Mouse (Mus musculus) adrenal gland, postnatal 36 days (tissue): ENCODE results near the gene Hmga1. TPM values are rescaled to one million over a fixed set of nuclear protein-coding genes. Genes with fewer than 3 reads are reported as not detected.

Experiments
- DNase-seq, 2 experiments: peaks; one replicate each; pipeline ENCODE4 v3.0.0; 2021; ENCODE audit warnings: mixed read lengths in 1 of 2
- long read RNA-seq, 2 experiments: library from polyadenylated mRNA; stranded (forward); transcript quantifications; one replicate each; pipeline ENCODE4 v2.0.0; 2021; ENCODE audit warnings: borderline sequencing depth in 2 of 2
- total RNA-seq, 2 experiments: library from RNA; stranded (reverse); gene quantifications; 2 replicates each; pipeline ENCODE4 v1.2.3; 2021

The Hmga1 gene
- total RNA-seq: 10 to 100 TPM; 16.1 to 19.4 TPM
- long read RNA-seq, experiment 1, partial matches to known transcripts: 5 of 13 reads
- long read RNA-seq, experiment 1, other reads (novel, unspliced or antisense): 0 of 13 reads
- long read RNA-seq, experiment 2, partial matches to known transcripts: 0 of 5 reads
- long read RNA-seq, experiment 2, other reads (novel, unspliced or antisense): 1 of 5 reads

GRCm38 (mm10) chr17:27556315-27557011, at the start of gene Hmga1:
TSS of gene Hmga1 (plus strand) at chr17:27556497.
- peak; percentile 89 to 95 for DNase-seq

DNA sequence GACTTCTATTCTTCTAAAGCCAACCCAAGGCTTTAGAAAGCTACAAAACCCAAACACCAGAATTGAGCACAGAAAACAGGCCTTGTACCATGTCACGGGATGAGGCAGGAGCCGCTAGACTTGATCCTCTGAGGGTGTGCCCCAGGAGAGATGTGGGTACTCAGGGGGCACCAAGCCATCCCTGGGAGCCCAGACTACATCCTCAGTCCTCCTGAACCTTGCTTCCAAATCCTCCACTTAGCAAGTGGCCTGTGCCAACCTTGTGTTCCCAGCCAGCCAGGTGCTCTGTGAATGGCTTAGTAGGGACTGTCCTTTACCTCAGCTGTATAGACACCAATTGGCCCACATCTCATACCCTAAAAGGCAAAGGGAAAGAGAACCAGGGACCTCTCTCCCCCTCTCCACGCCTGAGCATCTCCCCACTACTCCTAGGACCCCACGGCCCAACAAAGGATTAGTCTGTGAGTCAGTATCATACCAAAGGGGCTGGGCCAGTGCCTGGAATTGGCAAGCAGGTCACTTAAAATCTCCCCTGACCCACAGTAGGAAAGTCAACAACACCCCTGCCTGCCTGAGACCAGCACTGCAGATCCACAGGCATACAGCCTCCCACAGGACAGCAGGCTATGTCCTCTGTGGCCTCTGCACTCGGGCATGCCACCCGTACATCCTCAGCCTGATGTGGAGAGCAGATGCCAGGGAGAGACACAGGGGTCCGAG, 49.3 kb upstream of the Hmga1 start:
- no peak for DNase-seq

DNA sequence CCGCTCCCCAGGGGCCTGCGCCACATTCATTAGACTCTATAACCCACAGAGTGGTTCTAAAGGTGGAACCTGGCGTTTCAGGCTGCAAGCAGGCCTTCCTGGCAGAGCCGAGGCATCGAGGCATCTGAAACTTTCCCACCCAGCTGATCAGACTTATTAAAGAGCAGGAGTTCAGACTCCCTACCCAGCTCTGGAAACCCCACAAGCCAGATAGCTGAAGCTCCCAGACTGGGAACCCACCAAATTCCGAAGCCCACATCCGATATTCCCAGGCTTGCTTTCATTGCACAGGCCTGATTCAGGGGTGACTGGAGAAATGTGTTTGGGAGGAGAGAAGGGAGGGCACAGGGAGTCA, 48.7 kb upstream of the Hmga1 start:
- DNase-seq: no peak

- DNase-seq: no peak
Observed at GRCm38 (mm10) chr17:27508002-27508401, 48.3 kb upstream of the Hmga1 start.

- no peak for DNase-seq
Observed at GRCm38 (mm10) chr17:27508513-27508912, 47.8 kb upstream of the Hmga1 start.

DNA sequence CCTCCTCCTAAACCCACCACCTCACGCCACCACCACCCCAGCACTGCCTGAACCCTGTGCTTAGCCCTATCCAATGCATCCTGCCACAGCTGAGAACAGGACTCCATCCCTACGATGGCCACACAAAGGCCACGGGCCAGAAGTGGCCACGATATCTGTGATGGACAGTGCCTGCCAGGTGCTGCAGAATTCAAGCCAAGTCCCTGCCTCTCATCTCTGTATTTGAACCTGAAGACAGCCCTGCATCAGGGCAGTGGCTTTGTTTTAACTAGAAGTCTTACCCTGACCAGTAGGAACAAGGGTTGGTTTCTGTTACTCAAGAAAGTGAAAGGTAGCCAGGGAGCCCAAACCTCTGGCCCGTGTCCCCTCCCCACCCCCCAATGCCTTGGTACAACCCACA, 47.2 kb upstream of the Hmga1 start:
- no peak for DNase-seq

- DNase-seq: no peak
Observed at GRCm38 (mm10) chr17:27510258-27511124, 45.8 kb upstream of the Hmga1 start.

GRCm38 (mm10) chr17:27511125-27511735, 45.1 kb upstream of the Hmga1 start:
- DNase-seq: no peak

- peak in 1 of 2 experiments; percentile 17 for DNase-seq
Observed at GRCm38 (mm10) chr17:27511865-27512618, 44.3 kb upstream of the Hmga1 start.

- DNase-seq: peak; percentile 57 to 70
Observed at GRCm38 (mm10) chr17:27512619-27513161, 43.6 kb upstream of the Hmga1 start.

DNA sequence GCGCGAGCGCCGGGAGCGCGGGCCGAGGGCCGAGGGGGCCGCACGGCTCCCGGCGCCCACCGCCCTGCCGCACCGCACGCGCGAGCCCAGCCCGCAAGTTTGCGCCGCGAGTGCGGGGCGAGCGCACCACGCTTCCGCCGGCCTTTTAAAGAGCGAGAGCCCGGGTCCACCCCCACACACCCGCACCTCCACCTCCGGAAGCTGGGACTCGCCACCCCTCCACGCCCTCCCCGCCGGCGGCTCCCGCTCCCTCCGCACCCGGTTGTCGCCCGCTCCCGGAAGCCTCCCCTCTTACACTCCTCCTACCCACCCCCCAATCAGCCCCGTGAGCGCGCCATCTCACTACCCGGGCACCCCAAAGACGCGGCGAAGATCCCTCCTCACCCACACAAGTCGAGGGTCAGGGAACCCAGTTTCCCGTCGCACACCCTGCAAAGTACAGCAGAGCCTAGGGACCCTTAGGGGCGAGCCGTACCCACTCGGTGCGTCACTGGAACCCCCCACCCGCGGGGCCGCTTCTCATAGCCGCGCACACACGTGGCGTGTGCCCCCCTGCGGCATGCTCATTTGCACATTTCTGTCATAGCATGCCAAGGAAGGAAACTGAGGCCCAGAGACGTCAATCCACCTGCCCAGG, 42.9 kb upstream of the Hmga1 start:
- peak in 1 of 2 experiments; percentile 12 for DNase-seq

DNA sequence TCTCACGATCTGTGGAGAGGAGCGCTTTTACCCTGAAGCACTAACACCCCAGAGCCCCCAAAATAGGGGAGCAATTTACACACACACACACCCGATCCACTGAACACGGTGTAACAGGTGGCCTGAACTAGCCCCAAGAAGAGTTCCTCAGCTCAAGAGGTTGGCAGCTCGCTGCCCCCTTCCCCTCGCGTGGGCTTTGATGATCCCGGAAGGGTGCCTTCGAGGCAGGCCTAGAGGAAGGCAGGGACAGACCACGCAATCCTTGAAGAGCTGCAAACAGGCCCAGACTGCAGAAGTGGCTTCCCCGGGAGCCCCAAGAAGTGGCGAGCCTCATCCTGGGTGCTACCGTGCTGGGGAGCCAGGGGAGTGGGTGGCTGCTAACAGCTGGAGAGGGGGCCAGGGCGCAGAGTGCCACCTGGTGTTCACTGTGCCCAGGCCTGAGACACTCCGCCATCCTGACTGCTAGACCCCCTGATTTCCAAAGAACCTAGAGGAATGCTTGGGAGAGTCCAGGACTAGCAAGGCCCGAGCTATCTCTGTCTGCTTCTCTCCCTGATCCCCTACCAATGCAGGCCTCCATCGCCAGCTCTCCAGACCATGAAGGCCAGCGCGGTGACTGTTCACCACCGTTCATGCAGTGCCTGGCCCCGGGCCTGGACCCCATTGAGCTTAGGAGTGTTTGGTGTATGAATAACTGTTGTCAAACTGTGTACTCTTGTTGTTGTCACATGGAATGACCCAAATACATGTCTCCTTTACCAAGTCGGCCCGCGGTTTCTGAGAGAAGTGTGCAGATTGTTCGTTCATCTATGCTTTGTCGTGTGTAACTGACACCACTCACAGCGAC, 42.2 kb upstream of the Hmga1 start:
- DNase-seq: no peak

DNA sequence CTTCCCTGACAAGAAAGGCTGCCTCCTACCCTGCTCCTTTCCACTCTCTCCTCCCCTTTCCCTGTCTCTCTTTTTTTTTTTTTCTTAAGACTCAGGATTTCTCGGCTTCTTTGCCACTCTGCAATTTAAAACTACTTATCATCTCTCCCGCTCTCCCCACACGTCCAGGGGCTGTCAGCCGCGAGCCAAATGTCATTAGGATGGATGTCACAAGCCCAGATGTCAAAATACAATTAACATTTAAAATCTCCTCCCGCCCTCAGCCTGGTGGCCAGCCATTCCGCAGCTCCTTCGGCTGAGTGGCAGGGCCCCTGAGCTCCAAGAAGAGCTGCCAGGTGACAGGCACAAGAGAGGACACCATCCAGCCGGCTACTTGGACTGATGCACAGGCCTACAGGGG, 38.0 kb upstream of the Hmga1 start:
- DNase-seq: no peak

DNA sequence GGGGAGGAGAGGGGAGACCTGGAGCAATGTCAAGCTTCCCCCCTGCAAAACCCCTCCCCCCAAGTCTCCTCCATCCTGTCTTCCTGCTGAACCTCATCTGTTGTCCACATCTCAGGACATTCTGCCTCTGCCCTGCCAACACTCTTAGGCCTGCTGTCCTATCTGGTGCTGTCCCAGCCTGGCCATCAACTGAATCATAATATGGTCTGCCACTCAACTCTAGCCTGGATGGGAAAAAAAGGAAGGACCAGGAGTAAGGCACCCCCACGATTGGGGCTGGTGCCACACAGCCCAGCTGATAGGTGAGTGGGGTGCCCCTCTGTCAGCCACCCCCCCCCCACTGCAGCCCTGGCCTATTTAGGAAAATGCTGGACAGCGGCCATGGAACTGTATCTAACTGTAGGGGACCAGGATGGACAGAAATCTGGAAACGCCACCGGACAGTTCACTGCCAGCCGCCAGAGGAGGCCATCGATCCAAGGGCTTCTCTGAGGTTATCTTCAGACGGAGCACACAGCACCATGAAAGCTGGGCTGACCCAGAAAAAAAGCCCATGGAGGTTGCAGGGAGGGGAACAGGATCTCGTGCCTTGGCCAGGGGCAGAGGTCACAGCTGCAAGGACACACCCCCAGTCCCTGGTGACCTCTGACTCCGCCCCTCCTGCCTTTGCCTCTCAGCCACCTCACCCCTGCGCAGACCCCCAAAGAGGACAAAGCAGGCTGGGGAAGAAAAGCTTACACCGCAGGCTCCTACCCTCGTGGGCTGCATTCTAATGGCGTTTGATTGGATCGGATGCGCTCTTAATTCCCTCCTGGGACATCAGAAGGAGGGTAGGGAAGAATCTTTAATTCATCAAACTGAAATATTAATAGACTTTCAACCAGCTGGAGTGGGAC, 37.3 kb upstream of the Hmga1 start:
- no peak for DNase-seq

- DNase-seq: peak; percentile 58 to 73
Observed at GRCm38 (mm10) chr17:27520557-27520956, 35.7 kb upstream of the Hmga1 start.

DNA sequence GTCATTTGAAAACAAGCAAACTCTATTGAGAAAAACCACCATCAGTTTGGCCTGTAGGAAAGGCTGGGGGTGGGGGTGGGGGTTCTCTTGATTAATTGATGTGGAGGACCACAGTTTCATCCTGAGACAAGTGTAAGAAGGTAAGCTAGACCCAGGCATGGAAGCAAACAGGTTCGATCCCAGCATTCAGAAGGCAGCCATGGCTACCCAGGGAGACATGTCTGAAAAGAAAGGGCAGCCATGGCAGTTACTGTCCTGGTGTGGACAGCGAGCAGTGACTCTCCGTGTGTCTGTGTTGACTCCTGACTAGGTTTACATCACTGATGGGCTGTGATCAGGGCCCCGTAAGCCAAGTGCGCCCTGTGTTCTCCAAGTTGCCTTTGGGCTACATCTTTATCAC, 35.0 kb upstream of the Hmga1 start, which contains the start of gene Grm4:
Gene Grm4 (minus strand): TSS at position 101 of the 400 bp plus-strand sequence.
- no peak for DNase-seq

- DNase-seq: no peak
Observed at GRCm38 (mm10) chr17:27523121-27523520, 33.2 kb upstream of the Hmga1 start.

- DNase-seq: no peak
Observed at GRCm38 (mm10) chr17:27527188-27527587, 29.1 kb upstream of the Hmga1 start.
